Mouse (Mus musculus): ENCODE results near the gene Rimkla.
"Not testable (repeated sequence)": the region's sequence is repeated elsewhere in the genome, so short reads cannot be mapped to it uniquely, and the experiment has no call there.

Gene Rimkla

GRCm38 (mm10) chr4:119492291-119492932 is at the start of gene Rimkla:
Gene Rimkla (minus strand): TSS chr4:119492628.
- DNase-seq = peak; percentile 73

GRCm38 (mm10) chr4:119540533-119540890 is 48.1 kb upstream of the Rimkla start:
- DNase-seq = no peak

- no peak for DNase-seq
Measured at GRCm38 (mm10) chr4:119539836-119540532, 47.6 kb upstream of the Rimkla start.

GRCm38 (mm10) chr4:119539031-119539824 is 46.8 kb upstream of the Rimkla start, which contains the start of gene Frg2f1:
Gene Frg2f1 (minus strand): TSS chr4:119539529.
- DNase-seq = peak; percentile 96

- no peak for DNase-seq
Measured at GRCm38 (mm10) chr4:119537436-119537835, 45.0 kb upstream of the Rimkla start.

GRCm38 (mm10) chr4:119536615-119537014 is 44.2 kb upstream of the Rimkla start, which contains the start of gene Foxj3:
Gene Foxj3 (plus strand): TSS chr4:119537004.
- DNase-seq = not testable (repeated sequence)

- no peak for DNase-seq
Measured at GRCm38 (mm10) chr4:119535103-119535502, 42.7 kb upstream of the Rimkla start.

- DNase-seq = no peak
Measured at GRCm38 (mm10) chr4:119531813-119532212, 39.4 kb upstream of the Rimkla start.

- DNase-seq = no peak
Measured at GRCm38 (mm10) chr4:119526329-119526845, 34.0 kb upstream of the Rimkla start.

- no peak for DNase-seq
Measured at GRCm38 (mm10) chr4:119524466-119524865, 32.0 kb upstream of the Rimkla start.

GRCm38 (mm10) chr4:119524010-119524409 is 31.6 kb upstream of the Rimkla start:
- no peak for DNase-seq

GRCm38 (mm10) chr4:119523575-119523974 is 31.1 kb upstream of the Rimkla start:
- DNase-seq = no peak

GRCm38 (mm10) chr4:119512731-119513141 is 20.3 kb upstream of the Rimkla start:
- DNase-seq = no peak

GRCm38 (mm10) chr4:119511591-119511990 is 19.2 kb upstream of the Rimkla start:
- no peak for DNase-seq

GRCm38 (mm10) chr4:119498319-119498848 is 6.0 kb upstream of the Rimkla start:
- DNase-seq = no peak

GRCm38 (mm10) chr4:119492933-119493327 is 502 bp upstream of the Rimkla start:
- DNase-seq = no peak

- DNase-seq = no peak
Measured at GRCm38 (mm10) chr4:119490806-119491205, 1.6 kb downstream of the Rimkla start.

- no peak for DNase-seq
Measured at GRCm38 (mm10) chr4:119489666-119490065, 2.8 kb downstream of the Rimkla start.

- no peak for DNase-seq
Measured at GRCm38 (mm10) chr4:119484882-119485281, 7.5 kb downstream of the Rimkla start.

GRCm38 (mm10) chr4:119483051-119483450 is 9.4 kb downstream of the Rimkla start:
- DNase-seq = no peak

- no peak for DNase-seq
Measured at GRCm38 (mm10) chr4:119473150-119473549, 19.3 kb downstream of the Rimkla start.

- DNase-seq = no peak
Measured at GRCm38 (mm10) chr4:119472545-119472944, 19.9 kb downstream of the Rimkla start.
